25 mouse cellular contexts compared by ENCODE assay signal in genomic region chr7:125539351-125539750, GRCm38 (mm10). TPM values are rescaled to one million over a fixed set of nuclear protein-coding genes. Genes with fewer than 3 reads are reported as not detected.
DNase-seq lines count a peak whose midpoint lies in the region; TF ChIP-seq lines count a peak whose summit lies in the region.
"Had no signal": no experiment of that assay in that cellular context is flagged by ENCODE, and none has a peak within 500 bp of the region (broad histone marks: within the 10 kb centered on the region; RNA-seq: fewer than 3 reads in every experiment).

No protein-coding gene starts in this region.

- H3K27ac ChIP-seq in embryonic fibroblast, embryonic 13.5 days (ENCODE audit: insufficient read depth, low read length) = peak overlapping the region; percentile 95
- H3K27ac ChIP-seq: forebrain, embryonic 15.5 days; gastrocnemius, adult 2 months; hindbrain, embryonic 13.5 days; liver, embryonic 14.5 days; midbrain, embryonic 12.5 days; stomach, embryonic 15.5 days had no signal

- H3K4me3 ChIP-seq in C2C12 (ENCODE audit: insufficient read depth, poor library complexity, severe bottlenecking) (no peak overlapping the region), myocyte (no peak overlapping the region)
- H3K4me3 ChIP-seq in embryonic fibroblast, embryonic 13.5 days (ENCODE audit: insufficient read depth, low read length) = no peak overlapping the region
- H3K4me3 ChIP-seq: forebrain, embryonic 15.5 days; gastrocnemius, adult 2 months; hindbrain, embryonic 13.5 days; megakaryocyte, embryonic 14.5 days; midbrain, embryonic 12.5 days; stomach, embryonic 15.5 days had no signal

- H3K36me3 ChIP-seq in C2C12 (ENCODE audit: control insufficient read depth, insufficient read depth) (no peaks in the 10 kb centered on the region), myocyte (ENCODE audit: control insufficient read depth, insufficient read depth) (no peaks in the 10 kb centered on the region)
- H3K36me3 ChIP-seq: forebrain, embryonic 15.5 days; hindbrain, embryonic 13.5 days; midbrain, embryonic 12.5 days; stomach, embryonic 15.5 days had no signal

- H3ac ChIP-seq in C2C12 (ENCODE audit: control insufficient read depth, insufficient read length, low read depth) (no peak overlapping the region), myocyte (ENCODE audit: control insufficient read depth, insufficient read length) (no peak overlapping the region)

- H3K79me3 ChIP-seq in C2C12 (ENCODE audit: low read depth) = no peaks in the 10 kb centered on the region

- TF ChIP-seq CTCF in C2C12 (IDR thresholded peaks at IDR 0.05; ENCODE audit: control insufficient read depth, insufficient read depth, insufficient read length) = no peak
- no peak for TF ChIP-seq CTCF in embryonic fibroblast, embryonic 13.5 days (IDR thresholded peaks at IDR 0.05; ENCODE audit: borderline replicate concordance, insufficient read depth, low read length)

- no peaks in the 10 kb centered on the region for H3K79me2 ChIP-seq in C2C12 (ENCODE audit: control insufficient read depth, insufficient read depth)
- H3K79me2 ChIP-seq in myocyte (ENCODE audit: control insufficient read depth, insufficient read depth) = no peaks in the 10 kb centered on the region

- H3K27me3 ChIP-seq in C2C12 (ENCODE audit: control insufficient read depth, insufficient read depth, insufficient read length) (no peaks in the 10 kb centered on the region), myocyte (ENCODE audit: control insufficient read depth, insufficient read depth, insufficient read length) (no peaks in the 10 kb centered on the region)
- H3K27me3 ChIP-seq: forebrain, embryonic 15.5 days; hindbrain, embryonic 13.5 days; stomach, embryonic 15.5 days had no signal

- 0 out of 2 replicates have a peak, but pooled peaks have one; percentile 35 for TF ChIP-seq POLR2A in embryonic fibroblast, embryonic 13.5 days (IDR thresholded peaks at IDR 0.05; ENCODE audit: low read depth, low read length)
- TF ChIP-seq POLR2A in myocyte (IDR thresholded peaks at IDR 0.05; ENCODE audit: insufficient read length, low read depth) = no peak

- H3K4me1 ChIP-seq in embryonic fibroblast, embryonic 13.5 days (ENCODE audit: control insufficient read depth, insufficient read depth, low read length) = peaks cover 14% of the 10 kb centered on the region
- H3K4me1 ChIP-seq: forebrain, embryonic 15.5 days; stomach, embryonic 15.5 days had no signal

- peak; percentile 92 for DNase-seq in 3T3-L1 (ENCODE audit: low read depth, low spot score)
- no peak for DNase-seq in layer of hippocampus, postnatal 36 days
- no peak for DNase-seq in gastrocnemius, postnatal 4 days (ENCODE audit: low spot score in 2 of 2)
- DNase-seq: adrenal gland, postnatal 14 days; cerebellum, adult 11 months; cerebellum, postnatal 10 days; gastrocnemius, adult 2 months; gastrocnemius, postnatal 36 days; heart, postnatal 4 days; kidney, adult 8-10 months; kidney, postnatal 10 days; liver; lung, embryonic 14.5 days; retina, postnatal 1 day; right cerebral cortex, postnatal 25 days had no signal

- H3K4me2 ChIP-seq in myocyte (ENCODE audit: low read depth) = peak overlapping the region; percentile 53
- H3K4me2 ChIP-seq: forebrain, embryonic 15.5 days; heart, embryonic 11.5 days; hindbrain, embryonic 13.5 days; lung, embryonic 14.5 days; midbrain, embryonic 12.5 days; stomach, embryonic 15.5 days had no signal

TF ChIP-seq in C2C12, 6 proteins besides CTCF, POLR2A, EP300 and RAD21:
- TF ChIP-seq MYOG (IDR thresholded peaks at IDR 0.05; ENCODE audit: control insufficient read depth, extremely low read depth, insufficient read length) = no peak
- no peak for TF ChIP-seq USF1 (IDR thresholded peaks at IDR 0.05; ENCODE audit: low read depth)
- TF ChIP-seq MYOD1 (IDR thresholded peaks at IDR 0.05; ENCODE audit: control insufficient read depth, insufficient read length, low read depth) = peak; percentile 21
- TF ChIP-seq CEBPB (IDR thresholded peaks at IDR 0.05; ENCODE audit: low read depth) = no peak
- peak; percentile 79 for TF ChIP-seq MAX (IDR thresholded peaks at IDR 0.05)
- TF ChIP-seq FOSL1 (IDR thresholded peaks at IDR 0.05; ENCODE audit: insufficient read depth, low read length, poor library complexity, severe bottlenecking) = peak; percentile 33

TF ChIP-seq in myocyte, 11 proteins besides CTCF, POLR2A, EP300 and RAD21:
- TF ChIP-seq TCF12 (IDR thresholded peaks at IDR 0.05; ENCODE audit: insufficient read depth, poor library complexity, severe bottlenecking) (no peak), USF1 (IDR thresholded peaks at IDR 0.05; ENCODE audit: low read depth) (no peak), SRF (IDR thresholded peaks at IDR 0.05; ENCODE audit: control insufficient read depth, insufficient read length, low read depth) (no peak), REST (IDR thresholded peaks at IDR 0.05; ENCODE audit: insufficient read depth, insufficient read length) (no peak), CEBPB (IDR thresholded peaks at IDR 0.05; ENCODE audit: insufficient read depth, poor library complexity, severe bottlenecking) (no peak), MYOD1 (IDR thresholded peaks at IDR 0.05; ENCODE audit: control insufficient read depth in 1 of 3, insufficient read length in 2 of 3, low read depth in 2 of 3) (no peak), TCF3 (IDR thresholded peaks at IDR 0.05; ENCODE audit: insufficient read length, low read depth) (no peak), POLR2AphosphoS2 (IDR thresholded peaks at IDR 0.05; ENCODE audit: insufficient read length, low read depth) (no peak), MAX (IDR thresholded peaks at IDR 0.05; ENCODE audit: low read depth) (no peak), E2F4 (IDR thresholded peaks at IDR 0.05; ENCODE audit: insufficient read depth) (no peak), MYOG (IDR thresholded peaks at IDR 0.05; ENCODE audit: control insufficient read depth in 1 of 3, insufficient read depth in 1 of 3, insufficient read length in 2 of 3, low read depth in 2 of 3) (no peak)

RNA-seq across cellular contexts. Expression of gene Il4ra, which starts 12.6 kb away (rescaled TPM):
- 22.7 TPM for polyA plus RNA-seq in C2C12 (2012; fragmentation: generic; extraction: Trizol)
- polyA plus RNA-seq in embryonic fibroblast, embryonic 13.5 days (2011; ENCODE audit: insufficient read length, low read depth, missing spikeins) = 45.7 and 58.6 TPM in 2 replicates
- 10.7 TPM for polyA plus RNA-seq in myocyte (2012; fragmentation: generic; extraction: Trizol)
- 1 to 10 TPM; 3.1 to 3.5 TPM for total RNA-seq in layer of hippocampus, postnatal 36 days (2021)
- 10 to 100 TPM; 14.5 to 15.1 TPM for total RNA-seq in gastrocnemius, postnatal 4 days (2021)

RNA-seq across cellular contexts. Expression of gene Nsmce1, which starts 48.0 kb away (rescaled TPM):
- 103 TPM for polyA plus RNA-seq in C2C12 (2012; fragmentation: generic; extraction: Trizol)
- 51.1 and 55.1 TPM in 2 replicates for polyA plus RNA-seq in embryonic fibroblast, embryonic 13.5 days (2011; ENCODE audit: insufficient read length, low read depth, missing spikeins)
- 78.3 TPM for polyA plus RNA-seq in myocyte (2012; fragmentation: generic; extraction: Trizol)
- 10 to 100 TPM; 14.8 to 18.1 TPM for total RNA-seq in layer of hippocampus, postnatal 36 days (2021)
- total RNA-seq in gastrocnemius, postnatal 4 days (2021) = 10 to 100 TPM; 28.3 to 33.6 TPM
